Mouse (Mus musculus) macrophage (primary cell): ENCODE data around the gene Naa15. TPM values are rescaled to one million over a fixed set of nuclear protein-coding genes. Genes with fewer than 3 reads are reported as not detected.

ENCODE experiments used
- polyA plus RNA-seq: library from polyadenylated mRNA; stranded (reverse); fragments of 250-400 nt; gene quantifications from 3 replicates; pipeline ENCODE4 v1.2.4, GENCODE M21; 2018; ENCODE audit warnings: inconsistent platforms

Gene Naa15
- polyA plus RNA-seq, 1 experiment from 2014 or later: 39.3 TPM

Other genes starting within 250 kb of the Naa15 start
- gene Noct, start 190.7 kb upstream of the Naa15 start, polyA plus RNA-seq: 3.9 to 14.9 TPM (median 7.7 TPM) in 3 replicates
- gene Elf2, start 74.5 kb upstream of the Naa15 start, polyA plus RNA-seq: 38.0 to 40.4 TPM (median 38.7 TPM) in 3 replicates
- gene Mgarp, start 18.4 kb upstream of the Naa15 start, polyA plus RNA-seq: not detected in 3 replicates
- gene Ndufc1, start 6.2 kb upstream of the Naa15 start, polyA plus RNA-seq: 52.1 to 187 TPM (median 175 TPM) in 3 replicates
- gene Rab33b, start 68.8 kb downstream of the Naa15 start, polyA plus RNA-seq: 7.2 to 11.2 TPM (median 8.8 TPM) in 3 replicates
- gene Setd7, start 145.7 kb downstream of the Naa15 start, polyA plus RNA-seq: 11.1 to 27.1 TPM (median 17.9 TPM) in 3 replicates
- 2.4 to 4.3 TPM (median 4.2 TPM) in 3 replicates for gene Mgst2, start 245.2 kb downstream of the Naa15 start, polyA plus RNA-seq